Mouse (Mus musculus) embryonic facial prominence, embryonic 14.5 days (tissue): ENCODE results near the gene Atp4a. TPM values are rescaled to one million over a fixed set of nuclear protein-coding genes. Genes with fewer than 3 reads are reported as not detected.

Experiments
- ATAC-seq: fragments of 200-750 bp; cut with Nextera tagmentation; 2 replicates; pipeline ENCODE4 v1.8.0; 2017; ENCODE audit warnings: low read depth, moderate number of reproducible peaks, moderate TSS enrichment
- DNase-seq: peaks from one replicate; pipeline ENCODE4 v3.0.0-alpha.2; 2015; ENCODE audit warnings: low spot score
- H3K27ac ChIP-seq: fragments of 300-500 bp; sonication (generic); replicated peaks from 2 replicates; pipeline ENCODE4 v1.5.1; 2014; ENCODE audit warnings: low read depth, mild to moderate bottlenecking, low read length, moderate library complexity
- H3K27me3 ChIP-seq: fragments of 300-500 bp; sonication (generic); replicated peaks from 2 replicates; pipeline ENCODE4 v1.6.1; 2014; ENCODE audit warnings: low read length; ENCODE audit not compliant: control insufficient read depth, insufficient read depth
- H3K36me3 ChIP-seq: fragments of 300-500 bp; sonication (generic); 2 replicates; pipeline ENCODE4 v1.6.1; 2014; ENCODE audit warnings: low read length, mixed read lengths; ENCODE audit not compliant: control insufficient read depth, insufficient read depth
- H3K4me1 ChIP-seq: fragments of 300-500 bp; sonication (generic); 2 replicates; pipeline ENCODE4 v1.6.1; 2014; ENCODE audit warnings: antibody characterized with exemption, low read length; ENCODE audit not compliant: control insufficient read depth, insufficient read depth
- H3K4me2 ChIP-seq: fragments of 300-500 bp; sonication (generic); 2 replicates; pipeline ENCODE4 v1.6.1; 2014; ENCODE audit warnings: low read depth, mild to moderate bottlenecking, low read length, moderate library complexity, mixed read lengths
- H3K4me3 ChIP-seq: fragments of 300-500 bp; sonication (generic); 2 replicates; pipeline ENCODE4 v1.5.1; 2014; ENCODE audit warnings: low read depth, mild to moderate bottlenecking, low read length
- H3K9ac ChIP-seq: fragments of 300-500 bp; sonication (generic); 2 replicates; pipeline ENCODE4 v1.6.1; 2014; ENCODE audit warnings: low read depth, mild to moderate bottlenecking, low read length, moderate library complexity, mixed read lengths
- H3K9me3 ChIP-seq: fragments of 300-500 bp; sonication (generic); 2 replicates; pipeline ENCODE4 v1.6.1; 2016; ENCODE audit warnings: low read length; ENCODE audit not compliant: control insufficient read depth
- WGBS: fragments of 180-500 bp; shearing (Covaris S2); extraction: QIAGEN DNeasy Blood & Tissue Kit; methylation state at CpG from one replicate; pipeline ENCODE4 v1.1.7; 2014; 5-methylcytosine and 5-hydroxymethylcytosine counted together
- polyA plus RNA-seq: library from polyadenylated mRNA; unstranded; fragments of >200 nt; fragmentation: Nextera tagmentation; extraction: Ambion mirVana; gene quantifications from 2 replicates; pipeline ENCODE4 v1.2.1, GENCODE M21; 2014

The Atp4a gene
- polyA plus RNA-seq, 1 experiment from 2014 or later, result 0.32 TPM

DNA sequence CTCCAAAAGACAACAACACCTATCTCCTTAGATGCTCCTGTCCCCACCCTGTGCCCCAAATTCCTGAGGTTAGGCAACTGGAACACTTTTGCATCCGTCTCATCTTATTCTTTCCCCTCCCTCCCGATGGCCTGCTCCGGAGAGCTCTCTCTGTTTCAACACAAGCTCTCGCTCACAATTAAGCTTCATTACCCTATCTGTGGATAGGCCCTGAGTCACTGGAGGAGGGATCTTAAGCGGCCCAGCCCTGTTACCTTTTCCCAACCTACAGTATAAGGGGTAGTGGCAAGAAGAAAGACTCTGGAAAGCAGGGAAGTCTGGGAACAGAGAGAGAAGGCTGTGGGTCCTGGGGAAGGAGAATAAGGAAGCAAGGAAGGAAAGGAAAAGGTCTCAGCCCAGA lies 51.4 kb downstream of the Atp4a start, which contains the start of gene Dmkn:
Gene Dmkn (plus strand): TSS at position 301 of the 400 bp plus-strand sequence.
- ATAC-seq, result no peak
- Histone ChIP-seq H3K27me3 (0 out of 2 replicates have a peak, but pooled peaks cover 3% of the 10 kb centered on the region), H3K4me2 (no peak within 1 kb of the TSS), H3K36me3 (no peaks in the 10 kb centered on the region), H3K9ac (no peak within 1 kb of the TSS), H3K27ac (no peak within 1 kb of the TSS), H3K4me1 (no peaks in the 10 kb centered on the region), H3K4me3 (no peak within 1 kb of the TSS), H3K9me3 (no peaks in the 10 kb centered on the region)
- no peak for DNase-seq
- 41% methylated on average over 5 of the region's 5 CpGs for WGBS

DNA sequence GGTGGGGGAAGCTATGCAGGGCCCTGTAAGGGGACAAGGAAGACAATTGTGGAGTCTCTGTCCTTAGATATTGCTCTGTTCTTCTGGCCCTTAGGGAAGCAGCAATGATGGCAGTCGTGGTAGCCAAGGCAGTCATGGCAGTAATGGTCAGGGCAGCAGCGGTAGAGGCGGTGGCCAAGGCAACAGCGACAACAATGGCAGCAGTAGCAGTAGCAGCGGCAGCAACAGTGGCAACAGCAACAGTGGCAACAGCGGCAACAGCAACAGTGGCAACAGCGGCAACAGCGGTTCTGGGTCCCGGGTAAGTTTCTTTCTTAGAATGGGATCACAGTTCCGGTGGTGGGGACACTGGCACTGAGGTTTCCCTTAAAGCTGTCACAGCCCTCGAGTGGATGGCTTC lies 53.2 kb downstream of the Atp4a start:
- ATAC-seq (no peak), DNase-seq (no peak)
- no peak overlapping the region for H3K4me3 ChIP-seq
- WGBS, result 49% methylated on average over 7 of the region's 11 CpGs
- H3K4me2 ChIP-seq, result no peak overlapping the region
- no peaks in the 10 kb centered on the region for H3K36me3 ChIP-seq
- 0 out of 2 replicates have a peak, but pooled peaks cover 3% of the 10 kb centered on the region for H3K27me3 ChIP-seq
- no peak overlapping the region for H3K27ac ChIP-seq
- no peak overlapping the region for H3K9ac ChIP-seq
- no peaks in the 10 kb centered on the region for H3K4me1 ChIP-seq
- no peaks in the 10 kb centered on the region for H3K9me3 ChIP-seq

DNA sequence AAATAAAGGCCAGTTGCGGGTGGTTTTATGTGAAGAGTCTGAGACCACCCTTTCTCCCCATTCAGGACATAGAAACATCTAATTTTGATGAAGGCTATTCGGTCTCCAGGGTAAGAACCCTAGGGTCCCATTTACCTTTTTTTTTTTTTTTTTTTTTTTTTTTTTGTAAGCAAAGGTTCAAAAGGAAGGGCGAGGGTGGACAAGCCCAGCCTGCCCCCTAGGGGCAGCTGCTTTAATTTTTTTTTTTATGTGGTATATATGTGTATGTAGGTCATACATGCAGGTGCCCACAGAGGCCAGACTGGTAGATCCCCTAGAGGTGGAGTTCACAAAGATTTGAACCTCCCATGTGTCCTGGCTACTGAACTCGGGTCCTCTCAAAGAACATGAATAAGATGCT lies 54.4 kb downstream of the Atp4a start:
- Histone ChIP-seq H3K9me3 (no peaks in the 10 kb centered on the region), H3K27me3 (0 out of 2 replicates have a peak, but pooled peaks cover 3% of the 10 kb centered on the region), H3K9ac (no peak overlapping the region), H3K4me1 (no peaks in the 10 kb centered on the region), H3K4me3 (no peak overlapping the region), H3K36me3 (no peaks in the 10 kb centered on the region), H3K4me2 (no peak overlapping the region), H3K27ac (no peak overlapping the region)
- WGBS, result 87% methylated on average over 4 of the region's 4 CpGs
- DNase-seq, result no peak
- no peak for ATAC-seq

DNA sequence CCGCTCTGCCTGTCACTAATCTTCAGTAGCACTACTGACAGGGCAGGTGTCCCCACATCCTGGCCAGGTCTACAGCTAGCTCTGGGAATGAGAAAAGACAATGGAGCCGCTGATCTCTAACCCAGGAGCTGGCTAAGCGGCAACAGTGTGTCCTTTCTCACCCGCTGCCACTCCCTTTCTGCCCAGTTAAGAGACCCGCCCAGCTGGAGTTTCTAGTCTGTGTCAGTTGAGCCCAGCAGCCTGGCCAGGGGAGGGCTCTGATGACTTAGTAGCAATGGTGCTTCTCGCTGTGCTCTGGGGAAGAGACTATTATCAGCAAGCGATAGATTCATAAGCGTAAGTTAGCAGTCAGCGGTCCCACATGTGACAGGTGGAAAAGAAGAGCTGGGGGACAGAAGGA lies 57.2 kb downstream of the Atp4a start:
- ATAC-seq, result no peak
- Histone ChIP-seq H3K27me3 (0 out of 2 replicates have a peak, but pooled peaks cover 3% of the 10 kb centered on the region), H3K4me1 (no peaks in the 10 kb centered on the region), H3K9ac (no peak overlapping the region), H3K9me3 (no peaks in the 10 kb centered on the region), H3K4me2 (no peak overlapping the region), H3K27ac (no peak overlapping the region), H3K36me3 (no peaks in the 10 kb centered on the region), H3K4me3 (no peak overlapping the region)
- 33% methylated on average over 9 of the region's 9 CpGs for WGBS
- DNase-seq, result no peak

Other genes starting within 250 kb of the Atp4a start
- gene Prodh2, start 218.6 kb upstream of the Atp4a start, polyA plus RNA-seq, result not detected in 2 replicates
- gene Arhgap33, start 177.1 kb upstream of the Atp4a start, polyA plus RNA-seq, result 9.7 and 10.9 TPM in 2 replicates
- gene Hspb6, start 160.0 kb upstream of the Atp4a start, polyA plus RNA-seq, result 16.8 and 20.4 TPM in 2 replicates
- 8.1 and 9.9 TPM in 2 replicates for gene Proser3, start 159.9 kb upstream of the Atp4a start, polyA plus RNA-seq
- gene Lin37, start 152.4 kb upstream of the Atp4a start, polyA plus RNA-seq, result 45.7 and 50.5 TPM in 2 replicates
- gene U2af1l4, start 148.9 kb upstream of the Atp4a start, polyA plus RNA-seq, result 85.4 and 88.0 TPM in 2 replicates
- gene Gm49396, start 148.9 kb upstream of the Atp4a start, polyA plus RNA-seq, result 4.7 and 5.1 TPM in 2 replicates
- 108 and 113 TPM in 2 replicates for gene Psenen, start 148.6 kb upstream of the Atp4a start, polyA plus RNA-seq
- 2.1 and 2.9 TPM in 2 replicates for gene Igflr1, start 146.8 kb upstream of the Atp4a start, polyA plus RNA-seq
- gene Kmt2b, start 123.5 kb upstream of the Atp4a start, polyA plus RNA-seq, result 11.7 and 13.3 TPM in 2 replicates
- 0.26 and 0.45 TPM in 2 replicates for gene Zbtb32, start 113.3 kb upstream of the Atp4a start, polyA plus RNA-seq
- 0.39 and 0.47 TPM in 2 replicates for gene Upk1a, start 99.4 kb upstream of the Atp4a start, polyA plus RNA-seq
- 860 and 1,015 TPM in 2 replicates for gene Cox6b1, start 86.1 kb upstream of the Atp4a start, polyA plus RNA-seq
- gene Etv2, start 76.4 kb upstream of the Atp4a start, polyA plus RNA-seq, result not detected in 2 replicates
- 93.1 and 106 TPM in 2 replicates for gene Rbm42, start 61.9 kb upstream of the Atp4a start, polyA plus RNA-seq
- gene Haus5, start 47.2 kb upstream of the Atp4a start, polyA plus RNA-seq, result 30.7 and 35.0 TPM in 2 replicates
- not detected in 2 replicates for gene Pmis2, start 40.6 kb upstream of the Atp4a start, polyA plus RNA-seq
- 0.37 and 0.46 TPM in 2 replicates for gene 2200002J24Rik, start 13.3 kb upstream of the Atp4a start, polyA plus RNA-seq
- gene Tmem147, start 17.3 kb downstream of the Atp4a start, polyA plus RNA-seq, result 212 and 214 TPM in 2 replicates
- gene Gapdhs, start 31.5 kb downstream of the Atp4a start, polyA plus RNA-seq, result 0.33 and 0.38 TPM in 2 replicates
- gene Sbsn, start 39.3 kb downstream of the Atp4a start, polyA plus RNA-seq, result 12.4 and 33.7 TPM in 2 replicates
- 123 and 159 TPM in 2 replicates for gene Dmkn, start 51.5 kb downstream of the Atp4a start, polyA plus RNA-seq
- 428 and 557 TPM in 2 replicates for gene Krtdap, start 75.7 kb downstream of the Atp4a start, polyA plus RNA-seq
- 0.14 and 0.46 TPM in 2 replicates for gene Ffar2, start 111.6 kb downstream of the Atp4a start, polyA plus RNA-seq
- not detected in 2 replicates for gene Ffar3, start 144.0 kb downstream of the Atp4a start, polyA plus RNA-seq
- not detected in 2 replicates for gene Ffar1, start 149.4 kb downstream of the Atp4a start, polyA plus RNA-seq
- gene Cd22, start 168.1 kb downstream of the Atp4a start, polyA plus RNA-seq, result 0.22 TPM in 1 of 2 replicates, not detected in the other
- 1.3 and 1.4 TPM in 2 replicates for gene Mag, start 202.7 kb downstream of the Atp4a start, polyA plus RNA-seq
- 0.97 TPM in 1 of 2 replicates, not detected in the other for gene Hamp2, start 212.5 kb downstream of the Atp4a start, polyA plus RNA-seq
- not detected in 2 replicates for gene Hamp, start 231.8 kb downstream of the Atp4a start, polyA plus RNA-seq
- gene Usf2, start 244.6 kb downstream of the Atp4a start, polyA plus RNA-seq, result 18.3 and 23.8 TPM in 2 replicates